Mouse (Mus musculus): ENCODE results near the gene Herc3.

Gene Herc3

GRCm38 (mm10) chr6:58920735-58921134 lies 89.5 kb downstream of the Herc3 start:
- DNase-seq (ENCODE audit: low read depth, low spot score), result no peak

- no peak for DNase-seq (ENCODE audit: low read depth, low spot score)
Observed at GRCm38 (mm10) chr6:58921623-58922022, 90.4 kb downstream of the Herc3 start.

DNA sequence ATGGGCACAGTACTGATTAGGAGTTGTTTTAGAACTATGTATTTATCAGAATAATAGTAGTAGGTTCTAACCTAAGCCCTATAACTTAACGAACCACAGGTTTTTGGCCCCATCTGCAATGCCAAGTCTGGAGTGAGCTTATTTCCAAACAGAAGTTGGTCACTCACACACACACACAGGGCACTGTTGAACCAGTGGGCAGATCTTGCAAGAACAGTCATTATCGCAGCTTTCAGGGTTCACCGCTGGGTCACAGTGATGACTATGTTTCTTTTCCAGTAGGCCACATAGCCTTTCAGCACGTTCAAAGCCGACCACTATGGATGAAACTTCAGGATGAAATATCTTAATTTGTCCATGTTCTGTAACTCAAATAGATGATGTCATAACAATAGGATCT lies 91.2 kb downstream of the Herc3 start:
- DNase-seq (ENCODE audit: low read depth, low spot score), result no peak

DNA sequence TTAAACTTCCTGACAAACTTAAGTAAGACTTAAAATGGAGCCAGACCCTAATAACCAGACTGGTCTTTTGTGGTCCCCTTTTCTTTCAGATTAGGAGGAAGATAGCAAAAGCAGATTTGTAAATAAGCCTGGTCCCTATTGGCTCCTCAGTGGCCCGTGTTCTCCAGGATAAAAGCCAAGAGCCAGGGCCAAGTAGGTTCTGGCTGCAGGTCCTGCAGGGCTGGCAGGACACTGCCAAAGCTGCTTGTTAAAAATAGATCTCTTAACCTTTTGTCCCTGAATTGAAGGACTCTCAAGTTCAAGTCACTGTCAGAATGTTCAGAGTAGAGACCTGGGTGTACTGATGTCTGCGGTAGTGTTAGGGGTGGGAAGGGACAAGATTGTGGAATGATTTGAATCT lies 96.6 kb downstream of the Herc3 start:
- no peak for DNase-seq (ENCODE audit: low read depth, low spot score)

DNA sequence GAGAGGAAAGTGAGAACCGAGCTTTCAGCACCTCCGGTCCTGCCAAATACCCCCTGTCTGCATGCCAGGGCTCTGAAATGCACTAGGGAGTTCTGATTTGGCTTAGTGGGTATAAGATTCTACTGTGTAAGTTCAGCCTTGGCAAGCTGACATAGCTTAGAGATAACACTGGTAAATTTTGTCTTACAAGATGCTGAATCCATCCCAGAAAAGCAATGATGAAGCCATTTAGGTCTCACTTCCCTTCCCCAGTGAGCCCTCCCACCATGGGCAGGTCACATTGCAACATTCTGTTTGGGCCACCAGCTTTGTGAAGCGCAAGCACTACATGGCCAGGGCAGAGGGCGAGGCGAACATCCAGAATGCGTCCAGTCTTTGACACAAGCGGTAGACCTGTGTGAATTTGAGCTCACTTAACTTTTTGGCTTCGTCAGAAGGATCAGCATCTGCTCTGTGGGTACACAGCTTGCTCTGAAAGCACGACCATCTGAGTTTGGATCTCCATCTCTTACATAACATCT lies 98.7 kb downstream of the Herc3 start:
- DNase-seq (ENCODE audit: low read depth, low spot score), result no peak

GRCm38 (mm10) chr6:58931149-58931548 lies 99.9 kb downstream of the Herc3 start:
- DNase-seq (ENCODE audit: low read depth, low spot score), result no peak

- no peak for DNase-seq (ENCODE audit: low read depth, low spot score)
Observed at GRCm38 (mm10) chr6:58932515-58933188, 101.4 kb downstream of the Herc3 start.

GRCm38 (mm10) chr6:58933189-58933913 lies 102.1 kb downstream of the Herc3 start:
- peak; percentile 39 for DNase-seq (ENCODE audit: low read depth, low spot score)

DNA sequence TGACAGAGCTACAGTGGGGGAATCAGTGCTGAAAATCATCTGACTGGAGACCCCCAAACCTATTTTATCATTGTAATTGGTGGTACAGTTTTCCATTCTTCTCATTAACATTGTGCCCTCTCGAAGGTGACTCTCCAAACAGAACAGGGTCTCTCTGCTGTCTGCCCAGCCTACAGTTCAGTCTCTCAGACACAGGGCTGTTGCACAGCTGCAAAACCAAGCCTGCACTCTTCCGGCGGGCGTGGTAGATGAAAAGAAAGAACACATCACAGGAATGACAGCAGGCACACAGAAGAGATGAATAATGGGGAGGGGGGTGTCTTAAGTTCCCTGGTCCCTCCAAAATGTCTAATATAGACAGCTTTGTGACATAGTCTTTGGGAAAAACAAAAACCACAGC lies 102.9 kb downstream of the Herc3 start:
- no peak for DNase-seq (ENCODE audit: low read depth, low spot score)

DNA sequence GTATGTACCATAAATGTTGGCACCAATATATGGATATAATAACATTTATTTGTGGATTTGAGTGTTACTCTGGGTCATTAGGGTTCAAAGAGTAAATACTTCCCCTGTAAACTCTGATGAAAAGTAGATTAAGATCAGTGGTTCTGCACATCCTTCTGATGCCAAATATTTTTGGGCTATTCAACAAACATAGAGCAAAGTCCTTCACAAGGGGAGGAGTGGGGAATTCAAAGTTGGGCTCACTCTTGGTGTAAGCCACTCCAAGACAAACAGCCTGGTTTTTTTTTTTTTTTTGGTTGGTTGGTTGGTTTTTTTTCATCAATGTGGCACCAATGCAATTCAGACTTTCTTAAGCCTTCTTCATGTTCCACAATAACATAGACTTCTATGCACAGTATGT lies 106.5 kb downstream of the Herc3 start:
- DNase-seq (ENCODE audit: low read depth, low spot score), result no peak

GRCm38 (mm10) chr6:58942276-58942675 lies 111.0 kb downstream of the Herc3 start:
- DNase-seq (ENCODE audit: low read depth, low spot score), result no peak

DNA sequence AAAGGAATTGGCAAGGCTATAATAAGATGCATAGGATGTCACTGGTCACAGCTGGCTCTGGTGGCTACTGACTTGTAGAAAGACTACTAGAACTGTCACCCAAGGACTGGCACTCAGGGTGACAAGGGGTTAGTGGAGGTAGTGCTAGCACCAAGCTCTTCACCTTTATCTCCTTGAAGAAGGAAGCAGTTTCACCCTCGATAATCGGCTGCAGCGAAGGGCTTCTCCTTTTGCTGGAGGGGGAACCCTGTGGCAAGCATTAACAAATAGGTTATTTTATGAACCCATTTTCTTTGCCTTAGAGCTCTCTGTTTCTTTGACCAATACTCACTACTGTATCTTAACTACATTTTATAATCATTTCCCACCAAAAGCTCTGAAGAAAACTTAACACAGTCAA lies 112.7 kb downstream of the Herc3 start:
- DNase-seq (ENCODE audit: low read depth, low spot score), result no peak

DNA sequence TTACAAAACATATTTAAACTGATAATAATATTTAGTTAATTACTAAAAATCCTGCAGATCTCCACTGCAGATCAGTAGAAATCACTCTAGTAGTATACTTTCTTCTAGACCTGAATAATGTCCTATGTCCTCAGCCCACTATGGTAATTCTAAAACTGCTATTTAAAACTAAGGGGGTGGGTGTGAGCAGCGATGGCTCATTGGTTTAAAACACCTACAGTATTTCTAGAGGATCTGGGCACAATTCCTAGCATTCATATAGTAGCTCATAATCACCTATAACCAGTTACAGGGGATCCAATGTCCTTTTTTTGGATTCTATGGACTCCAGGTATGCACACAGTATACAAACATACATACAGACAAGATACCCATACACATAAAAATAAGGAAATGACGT lies 115.0 kb downstream of the Herc3 start:
- DNase-seq (ENCODE audit: low read depth, low spot score), result no peak

DNA sequence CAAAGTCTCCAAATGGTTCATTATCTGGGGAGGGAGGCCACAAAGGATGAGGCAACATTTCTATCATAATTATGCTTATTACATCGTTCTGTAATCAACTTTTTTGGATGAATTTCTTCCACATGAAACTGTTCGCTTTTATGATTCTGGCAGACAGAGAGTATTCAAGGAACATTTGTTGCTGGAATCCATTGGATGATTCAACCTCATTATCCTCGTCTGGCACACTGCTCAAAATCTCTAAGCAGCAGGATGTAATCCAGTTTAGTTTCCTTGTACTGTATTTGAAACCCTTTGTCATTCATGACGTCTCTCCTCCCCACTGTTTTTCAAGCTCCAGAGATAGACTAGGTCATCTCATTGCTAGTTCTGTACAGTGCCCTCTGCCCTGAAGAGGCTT lies 115.6 kb downstream of the Herc3 start:
- DNase-seq (ENCODE audit: low read depth, low spot score), result no peak

- DNase-seq (ENCODE audit: low read depth, low spot score), result no peak
Observed at GRCm38 (mm10) chr6:58950410-58950809, 119.1 kb downstream of the Herc3 start.

- no peak for DNase-seq (ENCODE audit: low read depth, low spot score)
Observed at GRCm38 (mm10) chr6:58951128-58951992, 120.1 kb downstream of the Herc3 start.

- DNase-seq (ENCODE audit: low read depth, low spot score), result no peak
Observed at GRCm38 (mm10) chr6:58960523-58960922, 129.3 kb downstream of the Herc3 start.

- no peak for DNase-seq (ENCODE audit: low read depth, low spot score)
Observed at GRCm38 (mm10) chr6:58962691-58963090, 131.4 kb downstream of the Herc3 start.

- DNase-seq (ENCODE audit: low read depth, low spot score), result no peak
Observed at GRCm38 (mm10) chr6:58964091-58964490, 132.8 kb downstream of the Herc3 start.

GRCm38 (mm10) chr6:58964565-58964964 lies 133.3 kb downstream of the Herc3 start:
- no peak for DNase-seq (ENCODE audit: low read depth, low spot score)

GRCm38 (mm10) chr6:58965071-58965831 lies 134.0 kb downstream of the Herc3 start:
- DNase-seq (ENCODE audit: low read depth, low spot score), result peak; percentile 1

All from embryo, embryonic 11.5 days (tissue).